Mouse (Mus musculus): ENCODE measurements around the gene Nlrp6. TPM values are rescaled to one million over a fixed set of nuclear protein-coding genes. Genes with fewer than 3 reads are reported as not detected.
A peak's percentile ranks its signal among the peaks of the same experiment; 100 is the strongest.

Nlrp6 gene
- polyA plus RNA-seq (2014; fragmentation: Nextera tagmentation; extraction: Ambion mirVana): 0.06 and 0.17 TPM in 2 replicates

- H3K9ac ChIP-seq (ENCODE audit: low read depth, low read length): no peak within 1 kb of the TSS
- WGBS: 81% methylated on average over 8 of the region's 8 CpGs
- H3K4me3 ChIP-seq (ENCODE audit: low read depth, low read length): no peak within 1 kb of the TSS
- H3K4me1 ChIP-seq (replicated peaks; ENCODE audit: control insufficient read depth, insufficient read depth, low read length): peaks cover 3% of the 10 kb centered on the region; the same call in 1 of the 2 replicates
- H3K4me2 ChIP-seq (replicated peaks; ENCODE audit: low read depth, low read length): no peak within 1 kb of the TSS
- no peaks in the 10 kb centered on the region for H3K36me3 ChIP-seq (ENCODE audit: control insufficient read depth, insufficient read depth, low read length)
- H3K9me3 ChIP-seq (ENCODE audit: control insufficient read depth, low read length): no peaks in the 10 kb centered on the region
- DNase-seq (ENCODE audit: low spot score) (no peak), ATAC-seq (ENCODE audit: low FRiP score) (no peak)
- peaks cover 48% of the 10 kb centered on the region for H3K27me3 ChIP-seq (ENCODE audit: control insufficient read depth, insufficient read depth, low read length)
- no peak within 1 kb of the TSS for H3K27ac ChIP-seq (ENCODE audit: low read depth, low read length)
Observed at GRCm38 (mm10) chr7:140920418-140921029, at the start of gene Nlrp6. Nlrp6 (plus strand) TSS chr7:140920902.

GRCm38 (mm10) chr7:140874224-140874623, 46.5 kb upstream of the Nlrp6 start:
- no peak overlapping the region for H3K4me2 ChIP-seq (replicated peaks; ENCODE audit: low read depth, low read length)
- H3K27me3 ChIP-seq (ENCODE audit: control insufficient read depth, insufficient read depth, low read length): no peaks in the 10 kb centered on the region
- 86% methylated on average over 4 of the region's 4 CpGs for WGBS
- no peak overlapping the region for H3K9ac ChIP-seq (ENCODE audit: low read depth, low read length)
- DNase-seq (ENCODE audit: low spot score): no peak
- ATAC-seq (ENCODE audit: low FRiP score): no peak
- no peak overlapping the region for H3K27ac ChIP-seq (ENCODE audit: low read depth, low read length)
- no peaks in the 10 kb centered on the region for H3K36me3 ChIP-seq (ENCODE audit: control insufficient read depth, insufficient read depth, low read length)
- no peaks in the 10 kb centered on the region for H3K9me3 ChIP-seq (ENCODE audit: control insufficient read depth, low read length)
- H3K4me1 ChIP-seq (replicated peaks; ENCODE audit: control insufficient read depth, insufficient read depth, low read length): no peaks in the 10 kb centered on the region
- no peak overlapping the region for H3K4me3 ChIP-seq (ENCODE audit: low read depth, low read length)

- H3K4me2 ChIP-seq (replicated peaks; ENCODE audit: low read depth, low read length): no peak overlapping the region
- H3K4me1 ChIP-seq (replicated peaks; ENCODE audit: control insufficient read depth, insufficient read depth, low read length): no peaks in the 10 kb centered on the region
- H3K36me3 ChIP-seq (ENCODE audit: control insufficient read depth, insufficient read depth, low read length): no peaks in the 10 kb centered on the region
- H3K9ac ChIP-seq (ENCODE audit: low read depth, low read length): no peak overlapping the region
- ATAC-seq (ENCODE audit: low FRiP score) (no peak), DNase-seq (ENCODE audit: low spot score) (no peak)
- H3K27me3 ChIP-seq (ENCODE audit: control insufficient read depth, insufficient read depth, low read length): no peaks in the 10 kb centered on the region
- 86% methylated on average over 6 of the region's 6 CpGs for WGBS
- H3K27ac ChIP-seq (ENCODE audit: low read depth, low read length): no peak overlapping the region
- H3K9me3 ChIP-seq (ENCODE audit: control insufficient read depth, low read length): no peaks in the 10 kb centered on the region
- no peak overlapping the region for H3K4me3 ChIP-seq (ENCODE audit: low read depth, low read length)
Observed at GRCm38 (mm10) chr7:140877364-140877763, 43.3 kb upstream of the Nlrp6 start.

GRCm38 (mm10) chr7:140879355-140879754, 41.3 kb upstream of the Nlrp6 start:
- WGBS: 92% methylated on average over 7 of the region's 7 CpGs
- Histone ChIP-seq H3K4me1 (replicated peaks; ENCODE audit: control insufficient read depth, insufficient read depth, low read length) (0 out of 2 replicates have a peak, but pooled peaks cover 2% of the 10 kb centered on the region), H3K9ac (ENCODE audit: low read depth, low read length) (no peak overlapping the region), H3K27me3 (ENCODE audit: control insufficient read depth, insufficient read depth, low read length) (no peaks in the 10 kb centered on the region), H3K9me3 (ENCODE audit: control insufficient read depth, low read length) (no peaks in the 10 kb centered on the region), H3K4me3 (ENCODE audit: low read depth, low read length) (no peak overlapping the region), H3K27ac (ENCODE audit: low read depth, low read length) (no peak overlapping the region), H3K4me2 (replicated peaks; ENCODE audit: low read depth, low read length) (no peak overlapping the region), H3K36me3 (ENCODE audit: control insufficient read depth, insufficient read depth, low read length) (no peaks in the 10 kb centered on the region)
- no peak for ATAC-seq (ENCODE audit: low FRiP score)
- DNase-seq (ENCODE audit: low spot score): no peak

- ATAC-seq (ENCODE audit: low FRiP score) (no peak), DNase-seq (ENCODE audit: low spot score) (no peak)
- Histone ChIP-seq H3K36me3 (ENCODE audit: control insufficient read depth, insufficient read depth, low read length) (no peaks in the 10 kb centered on the region), H3K27ac (ENCODE audit: low read depth, low read length) (no peak overlapping the region), H3K9ac (ENCODE audit: low read depth, low read length) (no peak overlapping the region), H3K4me2 (replicated peaks; ENCODE audit: low read depth, low read length) (no peak overlapping the region), H3K27me3 (ENCODE audit: control insufficient read depth, insufficient read depth, low read length) (no peaks in the 10 kb centered on the region), H3K4me1 (replicated peaks; ENCODE audit: control insufficient read depth, insufficient read depth, low read length) (0 out of 2 replicates have a peak, but pooled peaks cover 2% of the 10 kb centered on the region), H3K4me3 (ENCODE audit: low read depth, low read length) (no peak overlapping the region), H3K9me3 (ENCODE audit: control insufficient read depth, low read length) (no peaks in the 10 kb centered on the region)
- WGBS: 86% methylated on average over 3 of the region's 3 CpGs
Observed at GRCm38 (mm10) chr7:140880419-140880818, 40.3 kb upstream of the Nlrp6 start.

GRCm38 (mm10) chr7:140880865-140881515, 39.7 kb upstream of the Nlrp6 start:
- peak overlapping the region; percentile 93 for H3K4me3 ChIP-seq (ENCODE audit: low read depth, low read length)
- DNase-seq (ENCODE audit: low spot score) (peak; percentile 6), ATAC-seq (ENCODE audit: low FRiP score) (no peak)
- H3K4me2 ChIP-seq (replicated peaks; ENCODE audit: low read depth, low read length): peak overlapping the region; percentile 88
- H3K27ac ChIP-seq (ENCODE audit: low read depth, low read length): no peak overlapping the region
- 33% methylated on average over 8 of the region's 8 CpGs for WGBS
- 0 out of 2 replicates have a peak, but pooled peaks cover 2% of the 10 kb centered on the region for H3K4me1 ChIP-seq (replicated peaks; ENCODE audit: control insufficient read depth, insufficient read depth, low read length)
- peak overlapping the region; percentile 81 for H3K9ac ChIP-seq (ENCODE audit: low read depth, low read length)
- H3K36me3 ChIP-seq (ENCODE audit: control insufficient read depth, insufficient read depth, low read length): no peaks in the 10 kb centered on the region
- H3K27me3 ChIP-seq (ENCODE audit: control insufficient read depth, insufficient read depth, low read length): no peaks in the 10 kb centered on the region
- no peaks in the 10 kb centered on the region for H3K9me3 ChIP-seq (ENCODE audit: control insufficient read depth, low read length)

- Histone ChIP-seq H3K36me3 (ENCODE audit: control insufficient read depth, insufficient read depth, low read length) (no peaks in the 10 kb centered on the region), H3K9ac (ENCODE audit: low read depth, low read length) (peak within 1 kb of the TSS; percentile 81), H3K4me1 (replicated peaks; ENCODE audit: control insufficient read depth, insufficient read depth, low read length) (0 out of 2 replicates have a peak, but pooled peaks cover 2% of the 10 kb centered on the region), H3K27me3 (ENCODE audit: control insufficient read depth, insufficient read depth, low read length) (no peaks in the 10 kb centered on the region), H3K4me2 (replicated peaks; ENCODE audit: low read depth, low read length) (peak within 1 kb of the TSS; percentile 88), H3K9me3 (ENCODE audit: control insufficient read depth, low read length) (no peaks in the 10 kb centered on the region), H3K27ac (ENCODE audit: low read depth, low read length) (peak within 1 kb of the TSS; percentile 66), H3K4me3 (ENCODE audit: low read depth, low read length) (peak within 1 kb of the TSS; percentile 93)
- WGBS: under 1% methylated on average over 58 of the region's 59 CpGs
- DNase-seq (ENCODE audit: low spot score): peak; percentile 98
- peak; percentile 96 for ATAC-seq (ENCODE audit: low FRiP score)
Observed at GRCm38 (mm10) chr7:140881696-140882468, 38.8 kb upstream of the Nlrp6 start, which contains the start of the genes Psmd13 and Sirt3. Psmd13 (plus strand) TSS chr7:140881968. Sirt3 (minus strand) TSS chr7:140882309.

- Histone ChIP-seq H3K27me3 (ENCODE audit: control insufficient read depth, insufficient read depth, low read length) (no peaks in the 10 kb centered on the region), H3K9me3 (ENCODE audit: control insufficient read depth, low read length) (no peaks in the 10 kb centered on the region), H3K27ac (ENCODE audit: low read depth, low read length) (peak overlapping the region; percentile 49), H3K4me1 (replicated peaks; ENCODE audit: control insufficient read depth, insufficient read depth, low read length) (0 out of 2 replicates have a peak, but pooled peaks cover 2% of the 10 kb centered on the region), H3K4me3 (ENCODE audit: low read depth, low read length) (peak overlapping the region; percentile 93), H3K4me2 (replicated peaks; ENCODE audit: low read depth, low read length) (peak overlapping the region; percentile 88), H3K36me3 (ENCODE audit: control insufficient read depth, insufficient read depth, low read length) (no peaks in the 10 kb centered on the region), H3K9ac (ENCODE audit: low read depth, low read length) (peak overlapping the region; percentile 81)
- WGBS: 0% methylated on average over 12 of the region's 12 CpGs
- ATAC-seq (ENCODE audit: low FRiP score) (peak; percentile 75), DNase-seq (ENCODE audit: low spot score) (no peak)
Observed at GRCm38 (mm10) chr7:140882469-140882803, 38.3 kb upstream of the Nlrp6 start.
